Mouse (Mus musculus) brown adipose tissue, adult 24 weeks (tissue): Measurements from ENCODE around the gene Tmem14c. TPM values are rescaled to one million over a fixed set of nuclear protein-coding genes. Genes with fewer than 3 reads are reported as not detected.

Source experiments
- H3K27ac ChIP-seq: fragments of 200-500 bp; replicated peaks from 2 replicates; pipeline ENCODE4 v1.5.1; 2012; ENCODE audit warnings: low read depth, mild to moderate bottlenecking, low read length
- H3K4me1 ChIP-seq: fragments of 200-500 bp; 2 replicates; pipeline ENCODE4 v1.6.1; 2012; ENCODE audit warnings: low read length, mixed read lengths; ENCODE audit not compliant: control insufficient read depth, insufficient read depth, insufficient read length
- H3K4me3 ChIP-seq: fragments of 200-500 bp; 2 replicates; pipeline ENCODE4 v1.5.1; 2012; ENCODE audit warnings: low read depth, mild to moderate bottlenecking, low read length, moderate library complexity; ENCODE audit not compliant: insufficient read depth
- polyA plus RNA-seq: library from polyadenylated mRNA; stranded (reverse); fragments of >200 nt; gene quantifications from 2 replicates; pipeline ENCODE4 v1.2.4, GENCODE M21; 2012; ENCODE audit not compliant: missing spikeins, insufficient read depth, insufficient read length

The Tmem14c gene
- polyA plus RNA-seq, 1 experiment, result 595 TPM

GRCm38 (mm10) chr13:41022099-41022498 lies 6.0 kb downstream of the Tmem14c start:
- no peak overlapping the region for H3K4me3 ChIP-seq
- H3K4me1 ChIP-seq, result peaks cover 23% of the 10 kb centered on the region
- H3K27ac ChIP-seq, result no peak overlapping the region

GRCm38 (mm10) chr13:41030098-41030497 lies 14.0 kb downstream of the Tmem14c start:
- H3K4me1 ChIP-seq, result no peaks in the 10 kb centered on the region
- no peak overlapping the region for H3K27ac ChIP-seq
- H3K4me3 ChIP-seq, result no peak overlapping the region

GRCm38 (mm10) chr13:41042511-41042910 lies 26.4 kb downstream of the Tmem14c start:
- Histone ChIP-seq H3K4me3 (no peak overlapping the region), H3K27ac (no peak overlapping the region), H3K4me1 (no peaks in the 10 kb centered on the region)

- no peak overlapping the region for H3K4me3 ChIP-seq
- no peak overlapping the region for H3K27ac ChIP-seq
- H3K4me1 ChIP-seq, result no peaks in the 10 kb centered on the region
Measured at GRCm38 (mm10) chr13:41045901-41046300, 29.8 kb downstream of the Tmem14c start.

DNA sequence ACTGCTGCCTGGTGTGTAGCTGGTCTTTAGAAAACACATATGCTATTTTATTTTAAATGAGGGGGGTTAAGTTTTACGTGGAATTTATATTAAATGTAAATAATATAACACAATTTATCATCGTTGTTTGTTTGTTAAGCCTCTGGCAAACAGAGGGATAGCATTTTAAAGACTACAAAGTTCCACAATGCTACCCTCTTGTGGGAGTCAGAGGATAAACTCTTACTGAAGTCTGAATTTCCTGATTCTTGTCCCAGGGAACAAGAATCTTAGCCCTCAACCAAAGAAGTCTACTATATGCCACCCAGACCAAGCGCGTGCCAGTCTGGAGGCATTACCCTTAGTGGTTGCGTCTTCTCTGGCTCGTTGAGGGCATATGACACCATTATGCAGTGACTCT lies 31.2 kb downstream of the Tmem14c start:
- H3K27ac ChIP-seq, result no peak overlapping the region
- peaks cover 3% of the 10 kb centered on the region for H3K4me1 ChIP-seq
- no peak overlapping the region for H3K4me3 ChIP-seq

- no peak overlapping the region for H3K4me3 ChIP-seq
- H3K4me1 ChIP-seq, result peaks cover 3% of the 10 kb centered on the region
- no peak overlapping the region for H3K27ac ChIP-seq
Measured at GRCm38 (mm10) chr13:41051965-41052364, 35.9 kb downstream of the Tmem14c start.

- Histone ChIP-seq H3K4me1 (no peaks in the 10 kb centered on the region), H3K27ac (no peak overlapping the region), H3K4me3 (no peak overlapping the region)
Measured at GRCm38 (mm10) chr13:41067618-41068017, 51.5 kb downstream of the Tmem14c start.

DNA sequence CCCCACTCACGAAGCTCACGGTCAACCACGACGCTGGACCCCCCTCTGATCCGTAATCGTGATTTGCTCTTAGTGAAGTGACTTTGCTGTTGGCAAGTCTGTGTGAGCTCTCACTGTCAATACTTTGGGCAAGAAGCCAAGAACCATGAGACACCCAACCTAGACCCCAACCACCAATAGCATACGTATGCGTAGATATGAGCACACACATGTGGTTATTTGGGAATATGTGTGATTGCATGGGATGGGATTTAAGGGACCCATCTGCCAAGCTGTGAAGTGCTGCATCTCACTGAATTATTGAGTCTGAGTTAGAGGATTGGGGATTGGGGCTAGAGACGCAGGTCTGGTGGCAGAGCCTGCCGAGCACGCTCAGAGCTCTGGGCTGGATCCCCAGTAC lies 55.5 kb downstream of the Tmem14c start:
- H3K4me3 ChIP-seq, result no peak overlapping the region
- H3K4me1 ChIP-seq, result no peaks in the 10 kb centered on the region
- no peak overlapping the region for H3K27ac ChIP-seq

Other genes with a start within 250 kb of the Tmem14c start
- 5.3 and 7.0 TPM in 2 replicates for gene Gcnt2, start 156.5 kb upstream of the Tmem14c start, polyA plus RNA-seq
- gene Pak1ip1, start 15.3 kb upstream of the Tmem14c start, polyA plus RNA-seq, result 53.0 and 58.3 TPM in 2 replicates
- gene Mak, start 63.4 kb downstream of the Tmem14c start, polyA plus RNA-seq, result not detected in 2 replicates
- not detected in 2 replicates for gene Gcm2, start 94.7 kb downstream of the Tmem14c start, polyA plus RNA-seq
- gene Sycp2l, start 98.0 kb downstream of the Tmem14c start, polyA plus RNA-seq, result not detected in 2 replicates
- gene Elovl2, start 204.1 kb downstream of the Tmem14c start, polyA plus RNA-seq, result not detected in 2 replicates
- gene Smim13, start 233.6 kb downstream of the Tmem14c start, polyA plus RNA-seq, result 6.3 and 7.3 TPM in 2 replicates